ENCODE assay signal across 35 mouse cellular contexts in genomic region chr1:175669456-175669855, GRCm38 (mm10). TPM values are rescaled to one million over a fixed set of nuclear protein-coding genes. Genes with fewer than 3 reads are reported as not detected.
"Had no signal": no experiment of that assay in that cellular context is flagged by ENCODE, and none has a peak within 500 bp of the region (broad histone marks: within the 10 kb centered on the region; RNA-seq: fewer than 3 reads in every experiment).

No protein-coding gene starts in this region.

- H3K36me3 ChIP-seq: heart, embryonic 13.5 days; heart, embryonic 15.5 days; hindbrain, embryonic 12.5 days; limb, embryonic 13.5 days; limb, embryonic 15.5 days; liver, embryonic 12.5 days had no signal

- H3K27me3 ChIP-seq: heart, embryonic 13.5 days; heart, embryonic 15.5 days; hindbrain, embryonic 12.5 days; limb, embryonic 13.5 days; limb, embryonic 15.5 days; liver, embryonic 12.5 days had no signal

- H3K4me1 ChIP-seq: heart, embryonic 13.5 days; heart, embryonic 15.5 days; hindbrain, embryonic 12.5 days; limb, embryonic 15.5 days; liver, embryonic 12.5 days had no signal

- H3K4me2 ChIP-seq: heart, embryonic 11.5 days; heart, embryonic 13.5 days; heart, embryonic 15.5 days; hindbrain, embryonic 12.5 days; hindbrain, embryonic 14.5 days; limb, embryonic 13.5 days; limb, embryonic 15.5 days; liver, embryonic 12.5 days had no signal

- H3K27ac ChIP-seq: gastrocnemius, adult 2 months; heart, adult 2 months; heart, embryonic 13.5 days; heart, embryonic 15.5 days; hindbrain, embryonic 10.5 days; hindbrain, embryonic 12.5 days; hindbrain, embryonic 14.5 days; layer of hippocampus, adult 2 months; limb, embryonic 13.5 days; limb, embryonic 15.5 days; liver, embryonic 12.5 days; liver, embryonic 14.5 days had no signal

- H3K9me3 ChIP-seq: heart, embryonic 13.5 days; heart, embryonic 15.5 days; hindbrain, embryonic 10.5 days; hindbrain, embryonic 12.5 days; limb, embryonic 13.5 days; limb, embryonic 15.5 days; liver, embryonic 12.5 days had no signal

- ATAC-seq: liver, embryonic 12.5 days had no signal

- H3K9ac ChIP-seq: heart, embryonic 13.5 days; heart, embryonic 15.5 days; hindbrain, embryonic 12.5 days; hindbrain, embryonic 14.5 days; limb, embryonic 13.5 days; limb, embryonic 15.5 days; liver, embryonic 12.5 days; liver, embryonic 14.5 days had no signal

- DNase-seq: gastrocnemius, adult 2 months; gastrocnemius, postnatal 10 days; gastrocnemius, postnatal 25 days; heart, adult 2 months; heart, postnatal 4 days; left cerebral cortex, postnatal 4 days had no signal

- H3K4me3 ChIP-seq: gastrocnemius, adult 2 months; heart, adult 2 months; heart, embryonic 13.5 days; heart, embryonic 15.5 days; hindbrain, embryonic 10.5 days; hindbrain, embryonic 12.5 days; layer of hippocampus, adult 2 months; limb, embryonic 13.5 days; limb, embryonic 15.5 days; liver, embryonic 12.5 days had no signal

RNA-seq across cellular contexts. Expression of gene Wdr64, which starts 28.9 kb away (rescaled TPM):
- total RNA-seq: gastrocnemius, adult 2 months; gastrocnemius, postnatal 10 days; gastrocnemius, postnatal 25 days; gastrocnemius, postnatal 4 days; granulocyte monocyte progenitor cell, adult 5-6 weeks; heart, adult 2 months; heart, postnatal 25 days; heart, postnatal 4 days; layer of hippocampus, adult 2 months; layer of hippocampus, postnatal 14 days; layer of hippocampus, postnatal 36 days; left cerebral cortex, adult 18-20 months; left cerebral cortex, adult 8-10 months; left cerebral cortex, postnatal 10 days; left cerebral cortex, postnatal 25 days; left cerebral cortex, postnatal 4 days; liver, adult 2 months had no signal
- polyA plus RNA-seq: heart, adult 2 months; heart, embryonic 11.5 days; heart, embryonic 13.5 days; heart, embryonic 15.5 days; heart, postnatal 0 days; hindbrain, embryonic 10.5 days; hindbrain, embryonic 12.5 days; hindbrain, embryonic 14.5 days; hindbrain, embryonic 16.5 days; intestine, embryonic 14.5 days; intestine, postnatal 0 days; kidney, embryonic 14.5 days; kidney, embryonic 16.5 days; limb, embryonic 11.5 days; limb, embryonic 13.5 days; limb, embryonic 15.5 days; liver, adult 2 months; liver, embryonic 12.5 days; liver, embryonic 14.5 days; liver, embryonic 16.5 days had no signal

RNA-seq across cellular contexts. Expression of gene Kmo, which starts 49.3 kb away (rescaled TPM):
- total RNA-seq: heart, postnatal 4 days; left cerebral cortex, postnatal 10 days; left cerebral cortex, postnatal 25 days had no signal
- polyA plus RNA-seq: hindbrain, embryonic 12.5 days; kidney, embryonic 14.5 days had no signal
